Mouse (Mus musculus) embryo, embryonic 9.5 days (tissue): Measurements from ENCODE around the gene Med16.

Experiments
- DNase-seq: peaks from one replicate; pipeline ENCODE4 v3.0.0-alpha.2; 2017; ENCODE audit errors: extremely low spot score

Med16 gene

DNA sequence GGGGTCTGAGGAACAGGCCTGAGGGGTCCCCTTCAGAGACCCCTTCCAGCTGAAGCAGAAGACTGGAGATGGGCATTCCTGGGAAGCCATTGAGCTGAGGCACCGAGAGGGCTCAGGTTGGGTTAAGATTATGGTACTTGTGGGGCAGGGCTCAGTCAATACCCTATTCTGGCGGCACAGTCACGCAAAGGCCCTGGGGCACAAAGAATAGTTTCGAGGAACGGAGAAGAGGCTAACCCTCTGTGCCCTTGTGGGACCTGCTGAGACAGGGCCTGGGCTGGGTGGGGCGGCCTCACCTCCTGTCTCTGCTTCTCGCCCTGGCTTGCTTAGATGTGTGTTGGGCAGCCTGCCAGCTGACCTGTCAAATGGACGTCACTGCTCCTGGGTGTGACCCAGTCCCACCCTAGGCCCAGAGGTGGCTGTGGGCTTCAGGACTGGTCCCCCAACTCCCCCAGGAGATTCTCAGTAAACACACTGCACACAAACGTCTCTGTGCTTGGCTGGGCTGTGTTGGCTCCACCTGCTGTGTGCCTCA, 24.5 kb upstream of the Med16 start:
- DNase-seq, result no peak

DNA sequence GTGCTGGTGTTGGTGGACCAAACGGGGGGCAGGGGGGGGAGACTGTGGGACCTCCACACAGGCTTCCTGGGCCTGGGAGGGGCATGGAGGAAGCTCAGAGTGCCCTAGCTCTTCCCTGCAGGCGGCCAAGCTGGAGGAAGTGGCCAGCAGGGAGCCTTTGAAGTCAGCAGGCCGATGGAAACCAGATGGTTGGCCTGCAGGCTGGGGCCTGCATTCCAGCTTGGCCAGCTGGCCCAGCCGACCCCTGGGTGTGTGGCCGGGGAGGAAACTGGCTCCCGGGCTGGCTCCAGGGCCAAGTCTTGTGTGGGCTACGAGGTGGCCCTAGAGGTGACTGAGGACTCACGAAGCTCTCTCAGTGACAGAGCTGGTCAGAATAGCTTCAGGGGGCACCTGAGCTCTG, 24.0 kb upstream of the Med16 start:
- DNase-seq, result peak; percentile 74

DNA sequence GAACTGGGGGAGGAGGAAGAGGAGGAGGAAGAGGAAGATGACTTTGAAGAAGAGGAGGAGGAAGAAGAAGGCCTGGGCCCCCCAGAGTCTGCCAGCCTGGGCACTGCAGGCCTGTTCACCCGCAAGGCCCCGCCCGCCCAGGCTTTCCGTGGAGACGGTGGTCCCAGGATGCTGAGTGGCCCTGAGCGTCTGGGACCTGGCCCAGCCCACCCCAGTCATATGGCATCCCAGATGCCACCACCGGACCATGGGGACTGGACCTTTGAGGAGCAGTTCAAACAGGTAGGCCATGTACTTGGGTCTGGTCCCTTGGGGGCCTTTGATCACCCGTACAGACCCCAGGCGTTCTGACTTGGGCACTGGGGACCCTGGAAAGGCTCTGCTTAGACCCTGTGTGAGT, 23.1 kb upstream of the Med16 start:
- DNase-seq, result no peak

DNA sequence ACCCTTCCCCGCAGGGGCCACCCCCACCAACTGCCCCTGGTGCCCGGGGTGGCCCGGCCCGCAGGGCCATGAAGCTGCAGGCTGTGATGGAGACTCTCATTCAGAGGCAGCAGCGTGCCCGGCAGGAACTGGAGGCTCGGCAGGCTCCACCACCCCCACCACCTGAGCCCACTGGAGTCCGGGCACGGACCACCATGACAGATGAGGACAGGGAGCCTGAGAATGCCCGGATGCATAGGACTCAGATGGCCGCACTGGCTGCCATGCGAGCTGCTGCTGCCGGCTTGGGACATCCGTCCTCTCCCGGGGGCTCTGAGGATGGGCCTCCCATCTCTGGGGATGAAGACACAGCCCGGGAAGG, 22.1 kb upstream of the Med16 start:
- no peak for DNase-seq

DNA sequence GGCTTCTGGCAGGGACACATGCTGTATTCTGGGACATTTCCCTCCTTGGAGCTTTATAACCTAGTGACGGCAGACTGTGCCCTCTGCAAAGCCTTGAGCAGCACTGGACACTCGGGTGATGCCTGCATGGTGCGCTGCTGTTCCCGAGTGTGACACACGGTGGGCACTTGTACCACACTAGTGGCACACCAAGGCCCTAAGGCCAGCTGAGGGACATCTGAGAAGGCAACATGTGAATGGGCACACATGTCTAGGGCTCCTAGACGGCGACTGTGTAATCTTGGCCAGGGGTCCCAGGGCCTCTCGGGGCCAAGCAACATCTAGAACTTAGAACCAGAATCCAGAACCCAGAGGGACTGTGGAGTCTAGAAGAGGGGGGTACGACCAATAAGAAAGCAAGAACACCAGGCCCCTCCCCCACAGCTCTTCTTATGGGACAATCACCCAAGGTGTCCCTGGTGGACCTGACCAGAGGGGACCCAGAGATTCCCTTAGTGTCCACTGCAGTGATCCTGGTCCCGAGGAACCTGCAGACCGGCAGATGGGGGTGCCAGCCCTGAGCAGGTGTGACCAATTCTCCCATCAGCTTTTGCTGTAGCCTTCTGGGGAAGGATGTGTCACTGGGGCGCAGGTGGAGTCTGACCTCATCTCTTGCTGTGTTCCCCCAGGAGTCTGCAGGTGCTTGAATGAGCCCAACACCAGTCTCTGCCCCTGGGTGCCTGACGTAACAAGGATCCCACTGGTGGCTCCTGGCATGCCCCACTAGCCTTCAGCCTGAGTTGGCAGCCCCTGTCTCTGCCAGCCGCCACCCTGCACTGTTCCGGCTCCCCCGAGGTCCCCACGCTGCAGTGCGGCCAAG, 21.5 kb upstream of the Med16 start:
- DNase-seq, result no peak

DNA sequence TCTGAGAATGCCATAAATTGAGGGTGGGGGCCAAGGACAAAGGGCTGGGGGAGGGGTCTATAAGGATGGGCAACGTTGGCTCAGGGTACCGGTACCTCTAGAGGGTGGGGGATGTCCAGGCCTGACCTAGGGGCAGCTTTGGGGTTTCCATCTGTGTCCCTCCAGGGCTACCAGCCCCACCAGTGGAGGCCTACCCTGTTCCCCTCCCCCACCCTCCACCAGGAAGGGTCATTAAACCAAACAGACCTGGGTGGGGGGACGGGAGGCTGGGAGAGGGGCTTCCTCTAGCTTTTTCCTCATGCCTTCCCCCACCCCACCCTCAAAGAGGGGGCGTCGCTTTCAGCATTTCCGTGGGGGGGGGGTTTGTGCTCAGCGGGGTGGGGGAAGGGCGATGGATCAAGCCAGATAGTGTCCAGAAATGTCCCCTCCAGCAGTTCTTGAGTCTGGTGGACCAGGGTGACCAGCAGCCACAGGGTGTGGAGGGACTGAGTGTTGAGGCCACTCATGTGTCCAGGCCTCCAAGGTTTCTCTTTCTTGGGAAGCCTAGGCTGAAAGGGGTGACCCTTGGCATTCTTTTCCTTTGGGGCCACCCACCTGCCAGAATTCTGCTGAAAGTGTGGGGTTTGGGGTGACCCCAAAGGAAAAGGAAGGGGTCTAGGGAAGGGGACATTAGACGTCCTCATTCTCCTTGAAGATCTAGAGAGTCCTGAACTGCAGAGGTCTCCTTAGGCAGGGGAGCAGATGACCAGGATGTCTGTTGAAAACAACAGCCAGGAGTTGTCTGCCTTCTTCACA, 20.4 kb upstream of the Med16 start:
- no peak for DNase-seq

DNA sequence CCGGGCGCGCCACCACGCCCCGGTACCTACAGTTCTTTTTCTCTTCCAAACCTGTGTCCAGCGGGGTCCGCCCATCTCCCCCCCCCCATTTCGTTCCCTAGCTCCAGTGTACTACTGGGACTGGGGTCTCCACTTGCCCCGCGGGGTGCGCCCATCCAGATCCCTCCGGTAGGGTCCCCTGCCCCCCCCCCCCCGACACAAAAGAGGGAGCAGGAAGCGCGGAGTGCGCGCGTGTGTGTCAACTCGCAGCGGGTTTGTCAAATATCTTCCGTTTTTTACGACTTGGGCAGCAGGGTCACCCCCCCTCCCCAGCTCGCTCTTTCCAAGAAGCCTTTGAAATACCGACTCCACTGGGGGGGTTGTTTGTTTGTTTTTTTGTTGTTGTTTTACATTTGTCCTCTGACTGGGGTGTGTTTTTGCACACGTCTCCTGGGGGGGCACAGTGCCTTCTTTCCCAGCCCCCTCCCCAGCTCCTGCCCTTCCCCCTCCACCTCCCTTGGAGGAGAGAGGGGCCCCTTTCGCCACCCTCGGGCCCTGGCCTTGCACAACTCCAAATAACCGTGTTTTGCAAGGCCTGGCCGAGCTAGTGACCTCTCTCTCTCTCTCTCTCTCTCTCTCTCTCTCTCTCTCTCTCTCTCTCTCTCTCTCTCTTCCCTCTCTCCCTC, 19.4 kb upstream of the Med16 start:
- DNase-seq, result peak; percentile 70

DNA sequence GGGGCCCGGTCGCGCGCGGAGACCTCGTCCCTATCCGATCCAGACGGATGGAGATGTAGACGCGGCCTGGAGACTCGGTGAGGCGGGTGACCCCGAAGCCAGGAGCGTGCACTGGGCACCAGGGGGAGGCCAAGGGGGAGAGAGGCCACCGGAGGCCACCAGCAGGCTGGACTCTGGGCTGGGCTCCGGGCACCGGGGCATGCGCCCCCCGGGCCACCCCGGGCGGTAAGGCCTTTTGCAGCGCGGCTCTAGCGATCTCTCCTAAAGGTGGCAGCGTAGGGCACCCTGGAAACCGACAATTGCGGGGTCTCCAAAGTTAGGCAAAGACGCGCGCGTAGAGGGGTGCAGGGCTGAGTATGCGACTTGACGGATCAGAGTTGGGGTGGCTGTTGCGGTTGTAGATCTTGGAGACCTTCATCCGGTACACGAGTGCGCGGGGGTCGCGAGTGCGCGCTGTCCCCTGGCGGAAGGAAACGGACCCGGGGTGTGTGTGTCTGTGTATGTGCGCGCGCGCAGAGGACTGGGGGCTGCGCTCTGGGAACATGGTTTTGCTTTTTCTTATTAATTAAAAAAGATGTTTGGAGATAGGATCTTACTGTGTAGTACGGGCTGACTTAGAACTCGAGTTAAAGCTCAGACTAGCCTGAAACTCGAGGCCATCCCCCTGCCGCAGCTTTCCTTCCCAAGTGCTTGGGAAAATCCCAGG, 18.8 kb upstream of the Med16 start:
- DNase-seq, result no peak

DNA sequence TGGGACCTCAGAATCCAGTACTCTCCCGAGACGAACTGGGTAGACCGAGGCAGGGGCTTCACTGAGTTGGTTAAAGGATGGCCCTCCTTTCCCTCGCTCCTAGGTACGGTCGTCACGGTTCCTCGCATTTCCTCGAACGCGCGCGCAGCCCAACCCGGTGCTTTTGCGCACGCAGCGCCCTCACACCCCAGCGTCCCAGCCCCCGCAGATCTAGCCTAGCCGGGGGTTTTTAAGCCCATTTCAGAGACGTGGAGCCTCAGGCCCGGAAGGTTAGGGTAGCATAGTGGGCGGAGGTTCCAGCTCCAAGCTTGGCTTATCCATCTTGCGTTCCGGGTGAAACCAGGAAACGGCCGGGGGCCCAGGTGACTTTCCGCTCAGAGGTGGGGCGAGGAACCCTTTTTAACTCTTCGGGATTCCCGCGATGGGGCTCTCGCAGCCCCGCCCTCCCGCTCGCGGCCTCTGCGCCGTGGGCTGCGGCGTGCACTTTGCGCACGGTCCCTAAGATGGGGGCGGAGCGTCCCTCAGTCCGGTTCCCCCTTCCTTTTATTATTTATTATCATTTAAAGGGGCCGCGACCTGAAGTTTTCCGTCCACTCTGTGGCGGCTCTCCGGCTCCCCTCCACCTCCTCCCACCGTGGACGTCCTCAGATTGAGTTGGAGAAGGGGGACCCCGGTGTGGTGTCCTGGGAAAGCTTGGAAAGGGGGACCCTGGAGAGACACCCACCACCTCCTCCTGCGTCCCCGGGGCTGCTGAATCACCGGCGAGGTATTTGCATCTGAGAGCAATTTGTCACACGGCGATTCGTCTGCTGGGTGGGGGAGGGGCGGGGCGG, 18.0 kb upstream of the Med16 start, which contains the start of gene Arid3a:
TSS of gene Arid3a (plus strand) at position 553 of the 833 bp plus-strand sequence.
- DNase-seq, result peak; percentile 94

DNA sequence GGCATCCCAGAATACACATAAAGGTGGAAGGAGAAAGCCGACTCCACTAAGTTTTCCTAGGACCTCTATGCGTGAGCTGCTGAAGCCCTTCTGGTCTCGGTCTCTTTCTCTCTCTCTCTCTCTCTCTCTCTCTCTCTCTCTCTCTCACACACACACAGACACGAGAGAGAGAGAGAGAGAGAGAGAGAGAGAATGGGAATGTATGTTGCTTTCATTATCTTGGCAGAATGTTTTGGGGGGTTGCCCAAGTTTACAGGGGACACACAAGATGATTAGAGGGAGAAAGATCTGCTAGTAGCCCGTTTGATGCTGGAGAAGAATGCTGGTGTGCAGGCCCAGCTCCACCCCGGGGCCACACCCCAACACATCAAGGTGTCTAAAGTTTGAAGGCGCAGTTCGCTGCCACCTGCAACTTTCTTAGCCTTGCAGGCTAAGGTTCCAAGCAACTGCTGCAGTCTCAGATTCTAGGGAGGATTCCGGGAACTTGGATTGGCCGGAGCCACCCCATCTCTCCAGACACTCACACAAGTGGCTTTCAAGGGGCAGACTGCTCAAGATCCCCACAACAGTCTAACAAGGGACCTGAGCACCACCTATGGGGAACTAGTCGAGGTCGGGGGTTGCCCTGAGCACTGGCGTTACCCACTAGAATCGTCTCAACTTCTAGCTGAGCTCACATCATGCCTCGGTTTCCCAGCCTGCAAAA, 17.2 kb upstream of the Med16 start:
- no peak for DNase-seq

DNA sequence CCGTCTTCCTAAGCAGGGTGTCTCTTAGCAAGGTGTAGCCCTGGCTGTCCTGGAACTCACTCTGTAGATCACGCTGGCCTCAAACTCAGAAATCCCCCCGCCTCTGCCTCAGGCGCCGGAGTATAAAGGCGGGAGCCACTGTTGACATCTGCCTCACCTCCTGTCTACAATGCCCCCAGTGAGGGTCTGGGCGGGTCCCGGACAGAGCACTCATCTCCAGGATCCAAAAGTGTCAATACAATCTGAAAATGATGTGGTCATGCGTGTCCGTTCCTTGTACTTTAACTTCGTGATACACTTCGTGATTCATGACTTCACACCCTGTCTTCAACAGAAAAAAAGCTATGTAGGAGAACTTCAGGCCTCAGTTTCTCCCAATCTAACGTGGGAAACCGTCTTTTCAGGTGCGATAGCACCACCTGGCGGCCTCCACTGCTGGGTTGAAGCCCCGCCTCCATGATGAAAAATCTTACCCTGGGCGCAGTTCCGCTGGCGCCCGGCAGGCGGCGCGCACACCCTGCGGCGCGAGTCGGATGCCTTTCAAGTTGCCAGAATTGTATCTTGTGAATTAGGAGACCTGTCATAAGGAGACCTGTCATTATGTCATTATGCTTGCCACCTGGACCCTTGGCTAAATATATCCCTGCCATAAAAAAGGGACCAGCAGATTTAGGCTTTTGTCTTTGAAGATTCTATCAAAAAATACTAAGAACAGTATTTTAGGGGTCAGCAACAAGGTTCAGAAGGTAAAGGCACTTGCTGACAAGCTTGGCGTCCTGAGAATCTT, 16.5 kb upstream of the Med16 start:
- peak; percentile 93 for DNase-seq

DNA sequence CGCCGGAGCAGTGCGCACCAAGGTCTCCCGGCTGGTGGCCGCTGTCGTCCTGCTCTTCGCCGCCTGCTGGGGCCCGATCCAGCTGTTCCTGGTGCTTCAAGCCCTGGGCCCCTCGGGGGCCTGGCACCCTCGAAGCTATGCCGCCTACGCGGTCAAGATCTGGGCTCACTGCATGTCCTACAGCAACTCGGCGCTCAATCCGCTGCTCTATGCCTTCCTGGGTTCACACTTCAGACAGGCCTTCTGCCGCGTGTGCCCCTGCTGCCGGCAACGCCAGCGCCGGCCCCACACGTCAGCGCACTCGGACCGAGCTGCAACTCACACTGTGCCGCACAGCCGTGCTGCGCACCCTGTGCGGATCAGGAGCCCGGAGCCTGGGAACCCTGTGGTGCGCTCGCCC, 12.8 kb upstream of the Med16 start:
- no peak for DNase-seq

DNA sequence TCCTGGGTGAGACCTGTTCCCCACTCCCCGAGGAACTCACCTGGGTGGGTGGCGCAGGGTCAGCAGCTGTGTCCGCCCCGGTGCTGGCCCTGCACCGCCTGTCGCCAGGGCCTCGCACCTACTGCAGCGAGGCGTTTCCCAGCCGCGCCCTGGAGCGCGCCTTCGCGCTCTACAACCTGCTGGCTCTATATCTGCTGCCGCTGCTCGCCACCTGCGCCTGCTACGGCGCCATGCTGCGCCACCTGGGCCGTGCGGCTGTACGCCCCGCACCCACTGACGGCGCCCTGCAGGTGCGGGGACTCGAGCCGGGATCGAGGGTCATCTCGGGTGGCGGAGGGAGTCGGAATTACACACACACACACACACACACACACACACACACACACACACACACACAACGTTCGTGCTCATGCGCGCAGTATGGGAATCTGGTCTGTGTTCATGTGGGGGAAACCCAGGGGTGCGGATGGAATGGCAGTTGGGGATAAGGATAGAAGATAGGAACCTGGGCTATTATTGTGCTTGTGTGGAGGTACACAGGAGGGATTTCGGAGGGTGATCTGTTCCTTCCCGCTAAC, 12.3 kb upstream of the Med16 start, which contains the start of gene R3hdm4:
TSS of gene R3hdm4 (minus strand) at position 251 of the 578 bp plus-strand sequence.
- no peak for DNase-seq

DNA sequence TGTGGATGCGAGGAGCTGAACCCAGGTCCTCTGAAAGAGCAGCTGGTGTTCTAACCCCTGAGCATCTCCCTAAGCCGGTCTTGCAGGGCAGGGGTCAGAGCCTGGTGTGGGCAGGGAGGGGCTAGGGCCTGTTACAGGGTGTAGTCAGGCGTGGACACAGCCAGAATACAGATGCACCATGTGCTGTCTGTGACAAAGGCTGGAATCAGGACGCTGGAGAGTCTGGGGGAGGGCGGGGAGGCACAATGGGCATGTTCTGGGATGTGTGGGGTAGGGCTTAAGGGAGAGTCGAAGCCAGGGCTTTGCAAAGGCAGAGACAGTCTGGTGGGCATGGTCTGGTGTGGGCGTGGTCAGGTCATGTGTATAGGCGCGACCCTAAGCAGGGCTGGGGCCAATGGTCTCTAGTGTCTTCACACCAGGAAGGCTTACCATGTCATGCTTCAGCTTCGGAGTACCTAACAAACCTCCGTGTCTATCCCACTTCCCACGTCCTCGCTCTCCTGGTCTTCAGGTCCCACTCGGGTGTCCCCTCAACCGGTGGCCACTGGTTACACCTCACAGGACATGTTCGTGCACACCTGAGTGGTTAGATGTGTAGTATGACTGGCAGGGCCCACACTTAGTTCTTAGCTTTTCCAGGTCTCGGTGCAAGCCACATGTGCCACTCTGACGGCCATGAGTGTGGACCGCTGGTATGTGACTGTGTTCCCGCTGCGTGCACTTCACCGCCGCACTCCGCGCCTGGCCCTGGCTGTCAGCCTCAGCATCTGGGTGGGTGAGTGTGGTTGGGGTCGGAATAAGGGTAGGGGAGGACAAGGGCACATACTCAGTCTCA, 11.6 kb upstream of the Med16 start:
- no peak for DNase-seq

DNA sequence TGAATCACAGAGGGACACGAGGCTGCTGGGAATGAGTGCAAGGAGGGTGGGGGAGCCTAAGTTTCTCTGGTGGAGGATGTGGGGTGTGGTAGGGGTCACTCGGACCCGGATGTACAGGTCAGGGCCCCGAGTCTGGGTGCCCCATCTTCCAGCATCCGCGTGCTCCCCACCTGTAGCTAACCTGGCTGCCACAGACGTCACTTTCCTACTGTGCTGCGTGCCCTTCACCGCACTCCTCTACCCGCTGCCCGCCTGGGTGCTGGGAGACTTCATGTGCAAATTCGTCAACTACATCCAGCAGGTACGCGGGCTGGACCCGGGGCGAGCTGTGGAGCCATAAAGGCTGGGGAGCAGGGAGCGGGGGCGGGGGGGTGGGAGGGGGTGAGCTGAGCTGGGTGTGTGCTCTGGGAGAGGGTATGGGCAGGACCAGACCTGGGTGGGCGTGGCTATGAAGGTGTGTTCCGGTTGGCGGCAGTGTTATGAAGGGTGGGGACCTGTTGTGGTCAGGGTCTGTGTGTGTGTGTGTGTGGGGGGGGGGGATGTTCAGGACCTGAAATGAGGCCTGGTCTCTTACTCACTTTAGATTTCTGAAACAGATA, 10.6 kb upstream of the Med16 start:
- no peak for DNase-seq

DNA sequence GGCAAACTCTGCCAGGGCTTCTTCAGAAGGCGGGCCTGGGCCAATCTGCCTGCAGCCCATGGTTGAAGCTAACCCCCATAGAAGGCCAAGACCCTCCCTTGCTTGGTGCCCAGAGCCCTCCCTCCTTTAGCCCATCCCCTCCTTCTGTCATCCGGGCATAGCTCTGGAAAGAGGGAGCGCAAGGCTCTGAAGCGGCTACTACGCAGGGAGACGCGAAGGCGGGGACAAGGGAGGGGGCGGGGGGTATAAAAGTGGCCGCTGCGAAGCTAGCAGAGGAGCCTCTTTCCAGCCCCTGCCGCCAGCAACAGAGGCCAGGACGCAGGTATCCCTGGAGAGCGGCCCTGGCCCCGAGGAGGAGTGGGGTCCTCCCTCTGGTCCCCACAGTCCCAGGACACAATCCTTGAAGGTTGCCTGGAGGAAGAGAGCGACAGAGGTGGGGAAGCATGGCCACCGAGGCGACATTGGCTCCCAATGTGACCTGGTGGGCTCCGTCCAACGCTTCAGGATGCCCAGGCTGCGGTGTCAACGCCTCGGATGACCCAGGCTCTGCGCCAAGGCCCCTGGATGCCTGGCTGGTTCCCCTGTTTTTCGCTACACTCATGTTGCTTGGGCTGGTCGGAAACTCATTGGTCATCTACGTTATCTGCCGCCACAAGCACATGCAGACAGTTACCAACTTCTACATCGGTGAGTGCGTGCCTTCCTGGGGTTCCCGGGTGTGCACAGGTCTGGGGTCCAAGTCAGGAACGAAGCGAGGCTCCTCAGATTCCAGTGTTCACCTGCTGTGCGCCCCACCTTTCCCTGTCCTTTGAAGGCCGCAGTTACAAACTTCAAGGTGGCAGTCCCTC, 9.7 kb upstream of the Med16 start:
- no peak for DNase-seq
